Mouse (Mus musculus): Measurements from ENCODE around the gene Igll1. TPM values are rescaled to one million over a fixed set of nuclear protein-coding genes. Genes with fewer than 3 reads are reported as not detected.

Gene Igll1
- polyA plus RNA-seq, 1 experiment from 2014 or later = not detected

- H3K27me3 ChIP-seq = no peaks in the 10 kb centered on the region
- ATAC-seq (replicated peaks) = peak; percentile 98
- no peaks in the 10 kb centered on the region for H3K9me3 ChIP-seq
- H3K4me3 ChIP-seq = peak within 1 kb of the TSS; percentile 52
- H3K27ac ChIP-seq (replicated peaks) = no peak within 1 kb of the TSS
- H3K4me2 ChIP-seq (replicated peaks) = peak within 1 kb of the TSS; percentile 70
- peak within 1 kb of the TSS; percentile 50 for H3K9ac ChIP-seq (replicated peaks)
- H3K36me3 ChIP-seq = no peaks in the 10 kb centered on the region
- 3% methylated on average over 33 of the region's 33 CpGs for WGBS
- H3K4me1 ChIP-seq = 0 out of 2 replicates have a peak, but pooled peaks cover 3% of the 10 kb centered on the region
Measured at GRCm38 (mm10) chr16:16828757-16829615, 34.8 kb downstream of the Igll1 start, which contains the start of gene Spag6l. Gene Spag6l (minus strand): TSS chr16:16829456.

- Histone ChIP-seq H3K4me2 (replicated peaks) (no peak overlapping the region), H3K9me3 (no peaks in the 10 kb centered on the region), H3K4me3 (no peak overlapping the region), H3K9ac (replicated peaks) (no peak overlapping the region), H3K27me3 (no peaks in the 10 kb centered on the region), H3K36me3 (no peaks in the 10 kb centered on the region), H3K27ac (replicated peaks) (no peak overlapping the region), H3K4me1 (0 out of 2 replicates have a peak, but pooled peaks cover 3% of the 10 kb centered on the region)
- ATAC-seq (replicated peaks) = no peak
- WGBS = 76% methylated on average over 2 of the region's 2 CpGs
Measured at GRCm38 (mm10) chr16:16826223-16826622, 37.6 kb downstream of the Igll1 start.

GRCm38 (mm10) chr16:16825476-16825875, 38.3 kb downstream of the Igll1 start:
- Histone ChIP-seq H3K36me3 (no peaks in the 10 kb centered on the region), H3K4me2 (replicated peaks) (no peak overlapping the region), H3K9me3 (no peaks in the 10 kb centered on the region), H3K27ac (replicated peaks) (no peak overlapping the region), H3K4me3 (no peak overlapping the region), H3K9ac (replicated peaks) (no peak overlapping the region), H3K4me1 (0 out of 2 replicates have a peak, but pooled peaks cover 3% of the 10 kb centered on the region), H3K27me3 (no peaks in the 10 kb centered on the region)
- ATAC-seq (replicated peaks) = no peak
- 29% methylated on average over 5 of the region's 5 CpGs for WGBS

Other genes starting within 250 kb of the Igll1 start
- not detected in 2 replicates for gene Olfr19, start 187.6 kb downstream of the Igll1 start, polyA plus RNA-seq (2015; fragmentation: Nextera tagmentation; extraction: Ambion mirVana)
- 9.7 and 11.3 TPM in 2 replicates for gene Spag6l, start 34.5 kb downstream of the Igll1 start, polyA plus RNA-seq (2015; fragmentation: Nextera tagmentation; extraction: Ambion mirVana)
- gene Top3b, start 6.8 kb upstream of the Igll1 start, polyA plus RNA-seq (2015; fragmentation: Nextera tagmentation; extraction: Ambion mirVana) = 68.8 and 75.8 TPM in 2 replicates
- gene Vpreb1, start 6.9 kb upstream of the Igll1 start, polyA plus RNA-seq (2015; fragmentation: Nextera tagmentation; extraction: Ambion mirVana) = 1.7 and 2.7 TPM in 2 replicates
- gene Ppm1f, start 32.5 kb upstream of the Igll1 start, polyA plus RNA-seq (2015; fragmentation: Nextera tagmentation; extraction: Ambion mirVana) = 25.4 and 26.4 TPM in 2 replicates
- 186 and 193 TPM in 2 replicates for gene Mapk1, start 119.4 kb upstream of the Igll1 start, polyA plus RNA-seq (2015; fragmentation: Nextera tagmentation; extraction: Ambion mirVana)
- gene Ypel1, start 205.7 kb upstream of the Igll1 start, polyA plus RNA-seq (2015; fragmentation: Nextera tagmentation; extraction: Ambion mirVana) = 181 and 183 TPM in 2 replicates
- 161 and 162 TPM in 2 replicates for gene Ppil2, start 247.3 kb upstream of the Igll1 start, polyA plus RNA-seq (2015; fragmentation: Nextera tagmentation; extraction: Ambion mirVana)

All from forebrain, embryonic 15.5 days (tissue).